Mouse (Mus musculus): ENCODE results near the gene Bnip1. TPM values are rescaled to one million over a fixed set of nuclear protein-coding genes. Genes with fewer than 3 reads are reported as not detected.

Gene Bnip1
- polyA plus RNA-seq, 1 experiment: not detected

- no peak overlapping the region for H3K4me3 ChIP-seq (ENCODE audit: insufficient read depth, low read depth, low read length)
- H3K4me1 ChIP-seq (ENCODE audit: control insufficient read depth, insufficient read depth, low read length): no peaks in the 10 kb centered on the region
- no peak for TF ChIP-seq CTCF (IDR thresholded peaks at IDR 0.05; ENCODE audit: insufficient read depth, low read depth, low read length)
- TF ChIP-seq POLR2A (IDR thresholded peaks at IDR 0.05; ENCODE audit: insufficient read depth, low read depth, low read length): no peak
- 89% methylated on average over 11 of the region's 11 CpGs for WGBS
- no peak overlapping the region for H3K27ac ChIP-seq (ENCODE audit: insufficient read depth, low read depth, low read length)
Measured at GRCm38 (mm10) chr17:26790269-26791214, 9.7 kb downstream of the Bnip1 start.

GRCm38 (mm10) chr17:26791580-26791979 lies 10.7 kb downstream of the Bnip1 start:
- Histone ChIP-seq H3K4me1 (ENCODE audit: control insufficient read depth, insufficient read depth, low read length) (no peaks in the 10 kb centered on the region), H3K27ac (ENCODE audit: insufficient read depth, low read depth, low read length) (no peak overlapping the region), H3K4me3 (ENCODE audit: insufficient read depth, low read depth, low read length) (no peak overlapping the region)
- no peak for TF ChIP-seq POLR2A (IDR thresholded peaks at IDR 0.05; ENCODE audit: insufficient read depth, low read depth, low read length)
- 70% methylated on average over 7 of the region's 7 CpGs for WGBS

GRCm38 (mm10) chr17:26792096-26792495 lies 11.2 kb downstream of the Bnip1 start:
- 88% methylated on average over 15 of the region's 15 CpGs for WGBS
- TF ChIP-seq CTCF (IDR thresholded peaks at IDR 0.05; ENCODE audit: insufficient read depth, low read depth, low read length) (no peak), POLR2A (IDR thresholded peaks at IDR 0.05; ENCODE audit: insufficient read depth, low read depth, low read length) (no peak)
- no peak overlapping the region for H3K27ac ChIP-seq (ENCODE audit: insufficient read depth, low read depth, low read length)
- no peak overlapping the region for H3K4me3 ChIP-seq (ENCODE audit: insufficient read depth, low read depth, low read length)
- no peaks in the 10 kb centered on the region for H3K4me1 ChIP-seq (ENCODE audit: control insufficient read depth, insufficient read depth, low read length)

- H3K4me3 ChIP-seq (ENCODE audit: insufficient read depth, low read depth, low read length): no peak overlapping the region
- H3K4me1 ChIP-seq (ENCODE audit: control insufficient read depth, insufficient read depth, low read length): no peaks in the 10 kb centered on the region
- TF ChIP-seq CTCF (IDR thresholded peaks at IDR 0.05; ENCODE audit: insufficient read depth, low read depth, low read length) (no peak), POLR2A (IDR thresholded peaks at IDR 0.05; ENCODE audit: insufficient read depth, low read depth, low read length) (no peak)
- 87% methylated on average over 5 of the region's 5 CpGs for WGBS
- H3K27ac ChIP-seq (ENCODE audit: insufficient read depth, low read depth, low read length): no peak overlapping the region
Measured at GRCm38 (mm10) chr17:26793068-26793765, 12.4 kb downstream of the Bnip1 start.

GRCm38 (mm10) chr17:26794744-26795143 lies 13.9 kb downstream of the Bnip1 start:
- 24% methylated on average over 3 of the region's 3 CpGs for WGBS
- H3K4me1 ChIP-seq (ENCODE audit: control insufficient read depth, insufficient read depth, low read length): no peaks in the 10 kb centered on the region
- no peak overlapping the region for H3K27ac ChIP-seq (ENCODE audit: insufficient read depth, low read depth, low read length)
- TF ChIP-seq CTCF (IDR thresholded peaks at IDR 0.05; ENCODE audit: insufficient read depth, low read depth, low read length): no peak
- TF ChIP-seq POLR2A (IDR thresholded peaks at IDR 0.05; ENCODE audit: insufficient read depth, low read depth, low read length): no peak
- H3K4me3 ChIP-seq (ENCODE audit: insufficient read depth, low read depth, low read length): no peak overlapping the region

GRCm38 (mm10) chr17:26795386-26795785 lies 14.5 kb downstream of the Bnip1 start:
- TF ChIP-seq CTCF (IDR thresholded peaks at IDR 0.05; ENCODE audit: insufficient read depth, low read depth, low read length) (no peak), POLR2A (IDR thresholded peaks at IDR 0.05; ENCODE audit: insufficient read depth, low read depth, low read length) (no peak)
- WGBS: 80% methylated on average over 7 of the region's 7 CpGs
- no peak overlapping the region for H3K27ac ChIP-seq (ENCODE audit: insufficient read depth, low read depth, low read length)
- no peak overlapping the region for H3K4me3 ChIP-seq (ENCODE audit: insufficient read depth, low read depth, low read length)
- no peaks in the 10 kb centered on the region for H3K4me1 ChIP-seq (ENCODE audit: control insufficient read depth, insufficient read depth, low read length)

- WGBS: 74% methylated on average over 6 of the region's 6 CpGs
- no peak overlapping the region for H3K4me3 ChIP-seq (ENCODE audit: insufficient read depth, low read depth, low read length)
- H3K4me1 ChIP-seq (ENCODE audit: control insufficient read depth, insufficient read depth, low read length): no peaks in the 10 kb centered on the region
- TF ChIP-seq POLR2A (IDR thresholded peaks at IDR 0.05; ENCODE audit: insufficient read depth, low read depth, low read length) (no peak), CTCF (IDR thresholded peaks at IDR 0.05; ENCODE audit: insufficient read depth, low read depth, low read length) (no peak)
- no peak overlapping the region for H3K27ac ChIP-seq (ENCODE audit: insufficient read depth, low read depth, low read length)
Measured at GRCm38 (mm10) chr17:26797379-26798128, 16.7 kb downstream of the Bnip1 start.

GRCm38 (mm10) chr17:26802886-26803285 lies 22.0 kb downstream of the Bnip1 start:
- Histone ChIP-seq H3K27ac (ENCODE audit: insufficient read depth, low read depth, low read length) (no peak overlapping the region), H3K4me3 (ENCODE audit: insufficient read depth, low read depth, low read length) (no peak overlapping the region), H3K4me1 (ENCODE audit: control insufficient read depth, insufficient read depth, low read length) (no peaks in the 10 kb centered on the region)
- WGBS: 85% methylated on average over 3 of the region's 3 CpGs
- TF ChIP-seq CTCF (IDR thresholded peaks at IDR 0.05; ENCODE audit: insufficient read depth, low read depth, low read length): no peak
- no peak for TF ChIP-seq POLR2A (IDR thresholded peaks at IDR 0.05; ENCODE audit: insufficient read depth, low read depth, low read length)
